Mouse (Mus musculus) cerebellum, adult 2 months (tissue): ENCODE results near the gene Arid5b.

Source experiments
- CTCF ChIP-seq: fragments of 200-500 bp; IDR thresholded peaks from 2 replicates; pipeline ENCODE4 v1.5.1; 2011; ENCODE audit warnings: low read depth, mild to moderate bottlenecking, control low read depth, low read length, moderate library complexity, borderline replicate concordance; ENCODE audit not compliant: insufficient read depth
- POLR2A ChIP-seq: fragments of 200-500 bp; IDR thresholded peaks from 2 replicates; pipeline ENCODE4 v1.6.1; 2011; ENCODE audit warnings: low read length, control low read depth, borderline replicate concordance; ENCODE audit not compliant: insufficient read depth

GRCm38 (mm10) chr10:68104881-68105781, 173.4 kb downstream of the Arid5b start:
- TF ChIP-seq POLR2A (no peak), CTCF (no peak)
